ENCODE assay signal across 8 mouse cellular contexts in genomic region chr13:6648669-6649233, GRCm38 (mm10). TPM values are rescaled to one million over a fixed set of nuclear protein-coding genes. Genes with fewer than 3 reads are reported as not detected.
DNase-seq lines count a peak whose midpoint lies in the region; ATAC-seq and TF ChIP-seq lines count a peak whose summit lies in the region.

Pfkp (minus strand) TSS chr13:6648777.

- peak within 1 kb of the TSS; percentile 80 for H3K9ac ChIP-seq in MEL (ENCODE audit: control insufficient read depth, low read depth, low read length, poor library complexity, severe bottlenecking)
- H3K9ac ChIP-seq in lung, postnatal 0 days (replicated peaks; ENCODE audit: low read depth), result peak within 1 kb of the TSS; percentile 42

- DNase-seq in MEL (ENCODE audit: low read depth, low spot score), result peak; percentile 93
- DNase-seq in cerebellum, adult 8-10 months, result peak; percentile 92
- DNase-seq in hindbrain, embryonic 10.5 days (ENCODE audit: low spot score), result peak; percentile 81
- DNase-seq in layer of hippocampus, adult 9-11 months, result peak; percentile 96
- peak; percentile 93 for DNase-seq in lung, postnatal 0 days (ENCODE audit: low spot score)
- DNase-seq in ovary, postnatal 14 days (ENCODE audit: low spot score), result peak; percentile 74
- peak; percentile 96 for DNase-seq in thymus, postnatal 14 days

- peak within 1 kb of the TSS; percentile 95 for H3K4me2 ChIP-seq in lung, postnatal 0 days (replicated peaks; ENCODE audit: low read depth, low read length)

- H3K27ac ChIP-seq in MEL (ENCODE audit: control insufficient read depth, low read depth, low read length), result peak within 1 kb of the TSS; percentile 84
- H3K27ac ChIP-seq in hindbrain, embryonic 10.5 days, result peak within 1 kb of the TSS; percentile 72; the same call in 1 of the 2 replicates
- H3K27ac ChIP-seq in lung, postnatal 0 days (ENCODE audit: low read length), result 0 out of 2 replicates have a peak within 1 kb of the TSS, but pooled peaks have one; percentile 8

- 3% methylated on average over 34 of the region's 34 CpGs for WGBS in hindbrain, embryonic 10.5 days
- WGBS in lung, postnatal 0 days, result 5% methylated on average over 34 of the region's 34 CpGs

- peak; percentile 72 to 93; a peak in 3 of 4 replicates for TF ChIP-seq POLR2A in MEL (IDR thresholded peaks at IDR 0.05; ENCODE audit: control insufficient read depth in 1 of 2, insufficient read depth in 1 of 2, low read depth in 1 of 2, low read length in 2 of 2, poor library complexity in 1 of 2)

- no peaks in the 10 kb centered on the region for H3K9me3 ChIP-seq in MEL (replicated peaks; ENCODE audit: insufficient read depth, low read length)
- H3K9me3 ChIP-seq in hindbrain, embryonic 10.5 days, result no peaks in the 10 kb centered on the region
- H3K9me3 ChIP-seq in lung, postnatal 0 days (ENCODE audit: low read length), result no peaks in the 10 kb centered on the region

- H3K27me3 ChIP-seq in MEL (ENCODE audit: control insufficient read depth in 1 of 2, insufficient read depth in 2 of 2, low read length in 2 of 2), result no peaks in the 10 kb centered on the region
- H3K27me3 ChIP-seq in hindbrain, embryonic 10.5 days (ENCODE audit: insufficient read depth, poor library complexity, severe bottlenecking), result peaks cover 10% of the 10 kb centered on the region
- no peaks in the 10 kb centered on the region for H3K27me3 ChIP-seq in lung, postnatal 0 days (replicated peaks; ENCODE audit: insufficient read depth, low read length)

- peaks cover 31% of the 10 kb centered on the region for H3K79me2 ChIP-seq in MEL (ENCODE audit: control insufficient read depth, insufficient read depth, low read length, poor library complexity)

- H3K4me1 ChIP-seq in MEL (ENCODE audit: control insufficient read depth in 1 of 2, insufficient read depth in 2 of 2, low read length in 2 of 2), result peaks cover 4 to 16% of the 10 kb centered on the region in 2 experiments
- peaks cover 23% of the 10 kb centered on the region for H3K4me1 ChIP-seq in hindbrain, embryonic 10.5 days (replicated peaks)
- peaks cover 7% of the 10 kb centered on the region; the same call in 1 of the 2 replicates for H3K4me1 ChIP-seq in lung, postnatal 0 days (ENCODE audit: insufficient read depth, low read depth, low read length)

- TF ChIP-seq EP300 in MEL (IDR thresholded peaks at IDR 0.05; ENCODE audit: low read depth in 1 of 2, low read length in 2 of 2), result no peak
- no peak for TF ChIP-seq EP300 in lung, postnatal 0 days (IDR thresholded peaks at IDR 0.05)

- peak; percentile 80 for ATAC-seq in frontal cortex, adult (ENCODE audit: low TSS enrichment)
- ATAC-seq in lung, postnatal 0 days, result peak; percentile 98

- H3K36me3 ChIP-seq in MEL (ENCODE audit: control insufficient read depth in 1 of 2, insufficient read depth in 2 of 2, low read length in 2 of 2), result peaks cover 0 to 29% of the 10 kb centered on the region in 2 experiments; a peak in 2 of 4 replicates
- no peaks in the 10 kb centered on the region for H3K36me3 ChIP-seq in hindbrain, embryonic 10.5 days
- H3K36me3 ChIP-seq in lung, postnatal 0 days (ENCODE audit: insufficient read depth, low read length), result no peaks in the 10 kb centered on the region

- peak within 1 kb of the TSS; percentile 88 to 97 for H3K4me3 ChIP-seq in MEL (ENCODE audit: control insufficient read depth in 1 of 2, insufficient read depth in 1 of 2, low read depth in 2 of 2, low read length in 2 of 2)
- H3K4me3 ChIP-seq in hindbrain, embryonic 10.5 days, result peak within 1 kb of the TSS; percentile 68
- peak within 1 kb of the TSS; percentile 55 for H3K4me3 ChIP-seq in lung, postnatal 0 days (ENCODE audit: low read depth, low read length)

- TF ChIP-seq CTCF in MEL (IDR thresholded peaks at IDR 0.05 in 2 of 3, conservative IDR thresholded peaks at IDR 0.05 in 1 of 3; ENCODE audit: control insufficient read depth in 1 of 3, insufficient read depth in 1 of 3, low read depth in 2 of 3, low read length in 3 of 3, poor library complexity in 1 of 3, severe bottlenecking in 1 of 3), result no peak
- no peak for TF ChIP-seq CTCF in lung, postnatal 0 days (IDR thresholded peaks at IDR 0.05)

- no peak for TF ChIP-seq RAD21 in MEL (IDR thresholded peaks at IDR 0.05; ENCODE audit: low read depth, low read length)

TF ChIP-seq in MEL, 35 proteins besides CTCF, POLR2A, EP300 and RAD21:
- TF ChIP-seq SIN3A (IDR thresholded peaks at IDR 0.05; ENCODE audit: low read length) (peak; percentile 73), MYC (IDR thresholded peaks at IDR 0.05; ENCODE audit: low read depth, low read length) (peak; percentile 91), RCOR1 (IDR thresholded peaks at IDR 0.05; ENCODE audit: low read depth, low read length) (no peak), HCFC1 (IDR thresholded peaks at IDR 0.05; ENCODE audit: low read depth, low read length) (peak; percentile 26; the same call in 1 of the 2 replicates), MAZ (IDR thresholded peaks at IDR 0.05; ENCODE audit: low read depth, low read length) (peak; percentile 6; the same call in 1 of the 2 replicates), TBP (IDR thresholded peaks at IDR 0.05; ENCODE audit: low read depth, low read length) (peak; percentile 70), MXI1 (IDR thresholded peaks at IDR 0.05; ENCODE audit: low read depth, low read length) (peak; percentile 93), SMC3 (IDR thresholded peaks at IDR 0.05; ENCODE audit: low read depth, low read length) (no peak), NRF1 (IDR thresholded peaks at IDR 0.05; ENCODE audit: insufficient read depth, low read depth, low read length, poor library complexity, severe bottlenecking) (0 out of 2 replicates have a peak, but pooled peaks have one; percentile 33), E2F4 (IDR thresholded peaks at IDR 0.05; ENCODE audit: borderline replicate concordance, low read depth, low read length) (no peak), TCF12 (IDR thresholded peaks at IDR 0.05; ENCODE audit: low read depth, low read length) (peak; percentile 42; the same call in 1 of the 2 replicates), MAX (IDR thresholded peaks at IDR 0.05; ENCODE audit: low read length) (peak; percentile 79), BHLHE40 (IDR thresholded peaks at IDR 0.05; ENCODE audit: borderline replicate concordance, low read depth, low read length) (no peak), ELF1 (IDR thresholded peaks at IDR 0.05; ENCODE audit: low read depth, low read length) (peak; percentile 12; the same call in 1 of the 2 replicates), NELFE (IDR thresholded peaks at IDR 0.05; ENCODE audit: low read depth, low read length) (peak; percentile 81), POLR2AphosphoS2 (IDR thresholded peaks at IDR 0.05; ENCODE audit: low read length) (peak; percentile 85), GABPA (IDR thresholded peaks at IDR 0.05; ENCODE audit: low read depth, low read length) (no peak), ZMIZ1 (IDR thresholded peaks at IDR 0.05; ENCODE audit: low read depth, low read length) (peak; percentile 55; the same call in 1 of the 2 replicates), USF1 (IDR thresholded peaks at IDR 0.05; ENCODE audit: low read depth, low read length) (0 out of 2 replicates have a peak, but pooled peaks have one; percentile 39), MYB (IDR thresholded peaks at IDR 0.05; ENCODE audit: low read depth, low read length) (peak; percentile 46; the same call in 1 of the 2 replicates), KAT2A (conservative IDR thresholded peaks at IDR 0.05; ENCODE audit: low read depth, low read length) (no peak), MAFK (IDR thresholded peaks at IDR 0.05; ENCODE audit: borderline replicate concordance, low read depth, low read length) (no peak)

RNA-seq across cellular contexts. Expression of gene Pfkp, which starts in this region (rescaled TPM):
- 53.3 and 103 TPM in 2 replicates for total RNA-seq in MEL (2012; rRNA removed)
- polyA plus RNA-seq in MEL (2012; ENCODE audit: insufficient read depth in 1 of 2, insufficient read length in 2 of 2, low read depth in 1 of 2, low replicate concordance in 2 of 2, missing spikeins in 1 of 2), result 100 to 1,000 TPM in 1 of 2 experiments, not detected in 1; 175 TPM
- 19.0 and 32.8 TPM in 2 replicates for polyA plus RNA-seq in hindbrain, embryonic 10.5 days (2016; fragmentation: Nextera tagmentation; extraction: Ambion mirVana)
- polyA plus RNA-seq in lung, postnatal 0 days (2015; fragmentation: Nextera tagmentation; extraction: Ambion mirVana), result 23.1 and 24.8 TPM in 2 replicates

Comparison
In these comparisons a context has a peak if more than half of its experiments do, and no peak if none do; other contexts are left out.
1. Peak in every context shown above with its lines: DNase-seq, ATAC-seq, H3K4me3 ChIP-seq and H3K27ac ChIP-seq.
2. H3K27ac ChIP-seq: peak in every context shown above with its lines; median percentile 84 in MEL; 72 in hindbrain, embryonic 10.5 days; 8 in lung, postnatal 0 days.